Mouse (Mus musculus): ENCODE measurements around the gene Fxyd6. TPM values are rescaled to one million over a fixed set of nuclear protein-coding genes. Genes with fewer than 3 reads are reported as not detected.

The Fxyd6 gene
- total and polyA plus RNA-seq, 2 experiments from 2014 or later, result 524 to 944 TPM

DNA sequence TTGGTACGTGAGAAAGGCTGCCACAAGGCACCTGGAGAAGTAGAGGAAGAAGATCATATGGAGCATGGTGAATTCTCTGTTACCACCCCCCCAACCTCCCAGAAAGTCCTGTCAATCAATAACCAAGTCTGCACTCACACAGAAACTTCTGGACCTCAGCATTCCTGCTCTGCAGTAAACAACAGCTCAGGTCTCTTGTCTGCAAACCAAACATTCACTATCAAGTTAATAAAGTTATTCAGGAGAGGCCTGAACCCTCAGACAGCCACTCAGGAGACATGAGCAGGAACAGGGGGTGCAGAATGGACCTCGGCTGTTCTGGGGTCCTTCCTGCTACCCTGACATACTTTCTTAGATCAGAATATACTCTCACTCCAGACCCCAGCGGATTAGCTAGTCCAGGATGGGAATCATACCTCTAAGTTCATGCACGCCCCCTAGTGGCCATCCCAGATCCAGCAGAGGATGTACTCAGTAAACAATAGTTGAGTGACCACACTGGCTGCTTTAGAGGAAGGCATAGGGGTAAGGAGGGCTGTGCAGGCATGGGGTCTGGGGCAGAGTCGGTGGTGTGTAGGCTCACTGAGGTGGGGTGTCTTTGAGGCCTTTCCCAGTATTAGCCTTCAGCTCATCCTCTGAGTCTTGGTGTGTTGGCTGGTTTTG, 43.6 kb downstream of the Fxyd6 start:
- H3K4me1 ChIP-seq (ENCODE audit: insufficient read depth, low read length), result no peaks in the 10 kb centered on the region
- H3K27ac ChIP-seq (ENCODE audit: low read depth, low read length), result no peak overlapping the region
- no peak overlapping the region for H3K4me2 ChIP-seq (ENCODE audit: low read depth, low read length, poor library complexity, severe bottlenecking)
- TF ChIP-seq CTCF (IDR thresholded peaks at IDR 0.05), result peak; percentile 72
- no peaks in the 10 kb centered on the region for H3K36me3 ChIP-seq (ENCODE audit: insufficient read depth, low read length)
- WGBS, result 59% methylated on average over 5 of the region's 5 CpGs
- no peaks in the 10 kb centered on the region for H3K27me3 ChIP-seq (ENCODE audit: insufficient read depth, low read length)
- no peaks in the 10 kb centered on the region for H3K9me3 ChIP-seq (ENCODE audit: low read length)
- DNase-seq (ENCODE audit: low spot score), result peak; percentile 48
- no peak overlapping the region for H3K4me3 ChIP-seq (ENCODE audit: low read depth, low read length)
- no peak for ATAC-seq (ENCODE audit: low FRiP score)
- H3K9ac ChIP-seq (replicated peaks; ENCODE audit: low read length, poor library complexity, severe bottlenecking), result no peak overlapping the region

DNA sequence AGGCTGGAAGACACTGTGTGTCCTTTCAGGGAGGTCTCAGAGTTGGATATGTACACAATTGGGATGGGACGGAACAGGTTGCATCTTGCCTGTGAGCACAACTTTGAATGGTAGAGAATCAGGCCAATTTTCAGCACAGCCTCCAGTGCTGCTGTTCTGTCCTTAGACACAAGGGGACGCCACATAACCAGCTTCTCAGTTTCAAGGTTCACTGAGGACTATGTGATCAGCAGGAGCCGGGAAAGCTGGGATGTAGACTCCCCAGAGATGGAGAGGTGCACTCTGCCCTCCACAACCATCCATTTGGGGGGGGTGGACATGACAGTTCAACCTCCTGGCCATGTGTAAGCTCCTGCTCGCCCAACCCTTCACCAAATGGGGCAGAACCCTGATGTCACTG, 45.9 kb downstream of the Fxyd6 start:
- peak; percentile 75 for DNase-seq (ENCODE audit: low spot score)
- no peak for ATAC-seq (ENCODE audit: low FRiP score)
- Histone ChIP-seq H3K27ac (ENCODE audit: low read depth, low read length) (no peak overlapping the region), H3K9ac (replicated peaks; ENCODE audit: low read length, poor library complexity, severe bottlenecking) (no peak overlapping the region), H3K4me1 (ENCODE audit: insufficient read depth, low read length) (no peaks in the 10 kb centered on the region), H3K4me2 (ENCODE audit: low read depth, low read length, poor library complexity, severe bottlenecking) (no peak overlapping the region), H3K9me3 (ENCODE audit: low read length) (no peaks in the 10 kb centered on the region), H3K36me3 (ENCODE audit: insufficient read depth, low read length) (no peaks in the 10 kb centered on the region), H3K27me3 (ENCODE audit: insufficient read depth, low read length) (no peaks in the 10 kb centered on the region), H3K4me3 (ENCODE audit: low read depth, low read length) (no peak overlapping the region)
- 48% methylated on average over 4 of the region's 4 CpGs for WGBS
- TF ChIP-seq CTCF (IDR thresholded peaks at IDR 0.05), result peak; percentile 96

DNA sequence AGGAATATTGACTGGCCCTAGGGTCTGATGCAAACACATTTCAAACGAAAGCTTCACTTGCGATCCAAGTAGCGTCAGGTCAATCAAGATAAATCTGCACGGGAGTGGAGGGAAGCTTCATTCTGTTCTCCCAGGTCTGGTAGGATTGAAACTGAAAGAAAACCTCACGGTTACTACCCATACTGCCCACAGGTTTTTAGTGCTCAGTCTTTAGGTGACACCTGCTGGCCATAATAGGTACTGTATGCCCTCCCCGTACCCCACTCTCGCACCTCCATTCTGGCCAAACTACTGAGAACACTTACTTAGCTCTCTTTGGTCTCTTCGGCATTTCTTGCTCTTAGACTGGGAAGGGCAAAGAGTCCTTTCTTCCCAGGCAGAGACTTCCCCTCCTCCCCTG, 47.3 kb downstream of the Fxyd6 start:
- Histone ChIP-seq H3K4me1 (ENCODE audit: insufficient read depth, low read length) (no peaks in the 10 kb centered on the region), H3K9ac (replicated peaks; ENCODE audit: low read length, poor library complexity, severe bottlenecking) (no peak overlapping the region), H3K4me3 (ENCODE audit: low read depth, low read length) (no peak overlapping the region), H3K27ac (ENCODE audit: low read depth, low read length) (no peak overlapping the region), H3K9me3 (ENCODE audit: low read length) (no peaks in the 10 kb centered on the region), H3K27me3 (ENCODE audit: insufficient read depth, low read length) (no peaks in the 10 kb centered on the region), H3K4me2 (ENCODE audit: low read depth, low read length, poor library complexity, severe bottlenecking) (no peak overlapping the region), H3K36me3 (ENCODE audit: insufficient read depth, low read length) (no peaks in the 10 kb centered on the region)
- no peak for ATAC-seq (ENCODE audit: low FRiP score)
- peak; percentile 70 for DNase-seq (ENCODE audit: low spot score)
- TF ChIP-seq CTCF (IDR thresholded peaks at IDR 0.05), result peak; percentile 87
- 27% methylated on average over 8 of the region's 8 CpGs for WGBS

- H3K4me1 ChIP-seq (ENCODE audit: insufficient read depth, low read length), result no peaks in the 10 kb centered on the region
- WGBS, result 54% methylated on average over 8 of the region's 8 CpGs
- no peak overlapping the region for H3K27ac ChIP-seq (ENCODE audit: low read depth, low read length)
- no peak overlapping the region for H3K4me3 ChIP-seq (ENCODE audit: low read depth, low read length)
- no peaks in the 10 kb centered on the region for H3K27me3 ChIP-seq (ENCODE audit: insufficient read depth, low read length)
- ATAC-seq (ENCODE audit: low FRiP score), result no peak
- no peaks in the 10 kb centered on the region for H3K36me3 ChIP-seq (ENCODE audit: insufficient read depth, low read length)
- no peak for DNase-seq (ENCODE audit: low spot score)
- no peak overlapping the region for H3K4me2 ChIP-seq (ENCODE audit: low read depth, low read length, poor library complexity, severe bottlenecking)
- no peak overlapping the region for H3K9ac ChIP-seq (replicated peaks; ENCODE audit: low read length, poor library complexity, severe bottlenecking)
- no peaks in the 10 kb centered on the region for H3K9me3 ChIP-seq (ENCODE audit: low read length)
- TF ChIP-seq CTCF (IDR thresholded peaks at IDR 0.05), result no peak
Measured at GRCm38 (mm10) chr9:45418252-45418651, 48.3 kb downstream of the Fxyd6 start.

GRCm38 (mm10) chr9:45421209-45421608, 51.2 kb downstream of the Fxyd6 start:
- Histone ChIP-seq H3K9me3 (ENCODE audit: low read length) (no peaks in the 10 kb centered on the region), H3K9ac (replicated peaks; ENCODE audit: low read length, poor library complexity, severe bottlenecking) (no peak overlapping the region), H3K27me3 (ENCODE audit: insufficient read depth, low read length) (no peaks in the 10 kb centered on the region), H3K4me3 (ENCODE audit: low read depth, low read length) (no peak overlapping the region), H3K36me3 (ENCODE audit: insufficient read depth, low read length) (no peaks in the 10 kb centered on the region), H3K4me2 (ENCODE audit: low read depth, low read length, poor library complexity, severe bottlenecking) (no peak overlapping the region), H3K4me1 (ENCODE audit: insufficient read depth, low read length) (no peaks in the 10 kb centered on the region), H3K27ac (ENCODE audit: low read depth, low read length) (no peak overlapping the region)
- WGBS, result 67% methylated on average over 8 of the region's 8 CpGs
- ATAC-seq (ENCODE audit: low FRiP score) (no peak), DNase-seq (ENCODE audit: low spot score) (no peak)
- peak; percentile 64 for TF ChIP-seq CTCF (IDR thresholded peaks at IDR 0.05)

GRCm38 (mm10) chr9:45422761-45423298, 52.8 kb downstream of the Fxyd6 start:
- 79% methylated on average over 7 of the region's 7 CpGs for WGBS
- Histone ChIP-seq H3K27me3 (ENCODE audit: insufficient read depth, low read length) (no peaks in the 10 kb centered on the region), H3K27ac (ENCODE audit: low read depth, low read length) (no peak overlapping the region), H3K4me3 (ENCODE audit: low read depth, low read length) (no peak overlapping the region), H3K9me3 (ENCODE audit: low read length) (no peaks in the 10 kb centered on the region), H3K4me1 (ENCODE audit: insufficient read depth, low read length) (no peaks in the 10 kb centered on the region), H3K36me3 (ENCODE audit: insufficient read depth, low read length) (no peaks in the 10 kb centered on the region), H3K4me2 (ENCODE audit: low read depth, low read length, poor library complexity, severe bottlenecking) (no peak overlapping the region), H3K9ac (replicated peaks; ENCODE audit: low read length, poor library complexity, severe bottlenecking) (no peak overlapping the region)
- ATAC-seq (ENCODE audit: low FRiP score), result no peak
- TF ChIP-seq CTCF (IDR thresholded peaks at IDR 0.05), result no peak
- DNase-seq (ENCODE audit: low spot score), result no peak
